Mouse (Mus musculus): ENCODE results near the gene Ascc3. TPM values are rescaled to one million over a fixed set of nuclear protein-coding genes. Genes with fewer than 3 reads are reported as not detected.

Ascc3 gene
- polyA plus RNA-seq, 1 experiment from 2014 or later: 16.5 TPM

DNA sequence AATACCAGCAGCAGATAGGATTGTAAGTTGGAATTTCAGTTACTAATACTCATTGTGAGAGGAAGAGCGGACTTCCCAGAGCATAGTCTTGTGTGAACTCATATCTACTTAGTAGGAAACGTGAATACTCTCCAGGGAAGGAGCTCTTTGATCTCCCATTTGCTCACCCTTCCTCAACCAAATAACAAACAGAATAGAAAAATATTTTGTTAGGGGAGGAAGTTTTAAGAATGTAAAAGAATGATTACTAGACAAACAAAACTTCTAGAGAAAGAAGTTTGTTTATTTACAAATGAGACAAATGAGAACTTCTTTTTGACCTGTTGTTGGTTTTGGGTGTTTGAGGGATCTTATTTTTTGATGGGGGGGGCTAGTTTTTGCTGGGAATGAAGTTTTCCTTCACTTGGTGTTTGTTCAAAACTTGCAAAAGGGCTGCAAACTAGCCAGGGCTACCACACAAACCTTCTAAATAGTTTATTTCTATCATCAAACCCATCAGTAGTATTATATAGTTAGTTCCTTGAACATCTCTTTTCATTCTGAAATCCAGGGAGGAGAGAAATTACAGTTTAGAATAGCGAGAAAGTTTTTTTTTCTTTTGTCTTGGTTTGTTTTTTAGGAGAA lies 304.4 kb downstream of the Ascc3 start:
- H3K4me3 ChIP-seq (ENCODE audit: low read length): no peak overlapping the region
- 11% methylated on average over 3 of the region's 3 CpGs for WGBS
- no peaks in the 10 kb centered on the region for H3K36me3 ChIP-seq (ENCODE audit: control insufficient read depth, insufficient read depth, low read length)
- peaks cover 11% of the 10 kb centered on the region for H3K4me1 ChIP-seq (ENCODE audit: control insufficient read depth, insufficient read depth, low read length)
- no peak overlapping the region for H3K9ac ChIP-seq (ENCODE audit: low read depth, low read length)
- H3K9me3 ChIP-seq (ENCODE audit: control insufficient read depth, low read length): no peaks in the 10 kb centered on the region
- H3K4me2 ChIP-seq (ENCODE audit: low read depth, low read length): no peak overlapping the region
- ATAC-seq: no peak
- H3K27me3 ChIP-seq (replicated peaks; ENCODE audit: control insufficient read depth, insufficient read depth, low read length): peaks cover 61% of the 10 kb centered on the region
- no peak overlapping the region for H3K27ac ChIP-seq (ENCODE audit: low read length)

DNA sequence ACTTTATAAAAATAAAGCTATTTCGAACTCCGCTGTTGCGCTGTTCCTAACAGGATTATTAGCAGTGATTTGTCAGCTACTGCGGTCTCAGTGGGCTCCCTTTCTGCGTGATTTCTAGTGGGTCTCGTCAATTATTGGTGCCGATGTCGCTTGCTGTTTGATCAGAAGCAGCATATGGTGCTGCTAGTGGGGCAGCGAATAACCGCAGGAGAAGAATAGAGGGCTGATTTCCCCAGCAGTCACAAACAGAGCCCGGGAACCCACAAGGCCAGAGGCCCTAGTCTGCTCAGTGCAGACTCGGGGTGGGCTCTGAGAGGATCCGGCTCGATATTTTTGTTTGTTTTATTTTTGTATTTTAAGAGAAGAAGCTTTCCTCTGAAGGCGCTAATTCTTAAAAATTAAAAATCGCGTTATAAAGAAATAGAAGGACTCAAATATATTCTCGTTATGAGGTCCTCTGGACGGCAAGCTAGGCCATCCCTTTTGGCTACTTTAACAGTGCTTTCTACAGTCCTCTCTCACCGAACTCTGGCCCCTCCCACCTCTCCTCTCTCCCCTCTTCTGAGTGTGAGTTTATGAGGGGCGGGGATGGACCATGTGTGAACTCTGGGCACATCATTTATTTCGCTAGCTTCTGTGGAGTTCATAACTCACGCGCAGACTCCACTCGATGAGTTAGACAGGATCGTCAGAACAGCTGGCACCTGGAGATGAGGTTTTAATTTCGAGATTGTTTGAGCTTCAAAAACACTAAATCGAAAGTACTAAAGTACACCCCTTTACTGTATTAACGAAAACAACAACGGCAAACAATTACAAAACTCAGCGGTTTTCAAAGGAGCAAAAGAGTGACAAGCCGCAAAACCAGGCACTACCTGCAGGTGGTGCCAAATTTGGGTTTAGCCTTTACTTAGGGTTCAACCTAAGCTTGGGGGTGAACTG lies 305.3 kb downstream of the Ascc3 start:
- 2% methylated on average over 32 of the region's 32 CpGs for WGBS
- H3K27ac ChIP-seq (ENCODE audit: low read length): no peak overlapping the region
- no peak overlapping the region for H3K4me3 ChIP-seq (ENCODE audit: low read length)
- H3K4me2 ChIP-seq (ENCODE audit: low read depth, low read length): no peak overlapping the region
- no peaks in the 10 kb centered on the region for H3K9me3 ChIP-seq (ENCODE audit: control insufficient read depth, low read length)
- peaks cover 59% of the 10 kb centered on the region for H3K27me3 ChIP-seq (replicated peaks; ENCODE audit: control insufficient read depth, insufficient read depth, low read length)
- no peaks in the 10 kb centered on the region for H3K36me3 ChIP-seq (ENCODE audit: control insufficient read depth, insufficient read depth, low read length)
- H3K4me1 ChIP-seq (ENCODE audit: control insufficient read depth, insufficient read depth, low read length): peaks cover 11% of the 10 kb centered on the region
- no peak for ATAC-seq
- H3K9ac ChIP-seq (ENCODE audit: low read depth, low read length): no peak overlapping the region

DNA sequence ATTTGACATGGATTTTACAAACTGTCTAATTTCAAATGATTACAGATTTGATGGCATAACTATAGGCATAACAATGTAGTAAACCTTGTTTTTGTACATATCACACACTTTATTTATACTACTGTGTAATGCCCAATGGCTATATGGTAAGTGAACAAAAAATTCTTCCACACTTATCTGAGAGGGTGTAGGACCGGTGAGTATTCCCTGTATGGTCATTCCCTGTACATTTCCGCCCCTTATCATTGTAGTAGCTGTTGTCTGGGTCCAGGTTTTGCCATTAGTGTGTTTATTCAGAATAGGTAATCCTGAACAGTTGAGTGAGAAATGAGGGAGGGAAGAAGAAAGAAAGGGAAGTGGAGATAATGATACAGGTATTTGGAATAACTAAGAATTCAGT lies 306.2 kb downstream of the Ascc3 start:
- no peaks in the 10 kb centered on the region for H3K9me3 ChIP-seq (ENCODE audit: control insufficient read depth, low read length)
- H3K4me2 ChIP-seq (ENCODE audit: low read depth, low read length): no peak overlapping the region
- H3K9ac ChIP-seq (ENCODE audit: low read depth, low read length): no peak overlapping the region
- no peaks in the 10 kb centered on the region for H3K36me3 ChIP-seq (ENCODE audit: control insufficient read depth, insufficient read depth, low read length)
- ATAC-seq: no peak
- peaks cover 57% of the 10 kb centered on the region for H3K27me3 ChIP-seq (replicated peaks; ENCODE audit: control insufficient read depth, insufficient read depth, low read length)
- no peak overlapping the region for H3K4me3 ChIP-seq (ENCODE audit: low read length)
- peaks cover 11% of the 10 kb centered on the region for H3K4me1 ChIP-seq (ENCODE audit: control insufficient read depth, insufficient read depth, low read length)
- WGBS: 21% methylated on average over 2 of the region's 2 CpGs
- no peak overlapping the region for H3K27ac ChIP-seq (ENCODE audit: low read length)

DNA sequence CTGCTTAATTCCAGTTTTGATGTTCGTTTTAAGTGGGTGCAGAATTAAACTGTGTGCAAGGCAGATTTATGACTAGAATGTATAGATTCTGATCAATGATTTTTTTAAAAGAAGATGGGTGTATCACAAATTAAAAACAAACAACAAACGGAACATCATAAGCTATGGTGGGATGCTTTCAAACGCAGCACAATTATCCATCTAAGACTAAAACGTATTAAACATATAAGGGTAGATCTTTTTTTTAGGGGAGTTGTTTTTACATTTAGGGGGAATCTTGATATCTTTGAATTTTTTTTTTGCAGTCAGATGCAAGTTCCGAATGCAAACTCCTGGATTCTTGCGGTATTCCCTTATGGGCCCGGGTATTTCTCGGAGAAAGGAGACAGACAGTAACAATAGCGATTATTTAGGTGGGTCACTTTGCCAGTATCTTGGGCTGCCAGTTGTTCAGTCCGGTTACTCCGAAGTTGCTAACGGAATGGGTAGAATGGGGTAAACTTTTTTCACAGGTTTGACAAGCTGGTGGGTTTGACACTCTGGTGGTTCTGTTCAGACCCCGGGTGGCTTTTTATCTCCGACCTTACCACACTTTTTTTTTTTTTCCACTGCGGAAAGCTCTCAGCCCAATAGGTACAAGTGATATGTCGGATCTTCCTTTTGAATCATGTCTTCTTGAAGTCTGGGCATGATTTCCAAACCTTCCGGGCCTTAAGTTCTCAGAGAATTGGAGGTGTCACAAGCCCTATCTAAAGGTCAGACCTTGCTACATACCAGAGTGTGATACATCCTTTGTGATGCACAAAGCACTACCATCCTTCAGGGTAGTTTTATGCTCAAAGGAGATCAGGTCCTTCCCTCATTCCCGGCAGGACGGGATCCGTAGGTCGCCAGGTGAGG lies 307.6 kb downstream of the Ascc3 start:
- H3K27ac ChIP-seq (ENCODE audit: low read length): no peak overlapping the region
- H3K36me3 ChIP-seq (ENCODE audit: control insufficient read depth, insufficient read depth, low read length): no peaks in the 10 kb centered on the region
- no peak overlapping the region for H3K4me2 ChIP-seq (ENCODE audit: low read depth, low read length)
- H3K4me1 ChIP-seq (ENCODE audit: control insufficient read depth, insufficient read depth, low read length): peaks cover under 1% of the 10 kb centered on the region; the same call in 1 of the 2 replicates
- H3K9ac ChIP-seq (ENCODE audit: low read depth, low read length): no peak overlapping the region
- no peak for ATAC-seq
- H3K4me3 ChIP-seq (ENCODE audit: low read length): no peak overlapping the region
- H3K9me3 ChIP-seq (ENCODE audit: control insufficient read depth, low read length): no peaks in the 10 kb centered on the region
- 3% methylated on average over 21 of the region's 21 CpGs for WGBS
- peaks cover 59% of the 10 kb centered on the region for H3K27me3 ChIP-seq (replicated peaks; ENCODE audit: control insufficient read depth, insufficient read depth, low read length)

All from intestine, embryonic 16.5 days (tissue).